Mouse (Mus musculus): ENCODE data around the gene Cnbd2.

Cnbd2 gene

GRCm38 (mm10) chr2:156311841-156312291 lies 233 bp upstream of the Cnbd2 start:
- peak; percentile 74 for DNase-seq

DNA sequence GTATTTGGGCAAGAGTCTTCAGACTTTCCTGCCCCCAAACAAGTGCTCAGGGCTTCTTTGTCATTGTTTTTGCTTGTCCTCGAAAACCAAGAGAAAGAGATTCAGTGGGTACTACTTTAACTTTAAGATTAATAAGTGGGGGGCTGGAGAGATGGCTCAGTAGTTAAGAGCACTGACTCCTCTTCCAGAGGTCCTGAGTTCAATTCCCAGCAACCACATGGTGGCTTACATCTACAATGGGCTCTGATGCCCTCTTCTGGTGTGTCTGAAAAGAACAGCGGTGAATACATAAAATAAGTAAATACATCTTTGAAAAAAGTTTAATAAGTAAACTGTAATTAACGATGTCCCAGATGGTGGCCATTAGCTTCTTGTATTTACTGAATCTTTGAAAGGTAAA lies 1.1 kb downstream of the Cnbd2 start:
- DNase-seq, result no peak

DNA sequence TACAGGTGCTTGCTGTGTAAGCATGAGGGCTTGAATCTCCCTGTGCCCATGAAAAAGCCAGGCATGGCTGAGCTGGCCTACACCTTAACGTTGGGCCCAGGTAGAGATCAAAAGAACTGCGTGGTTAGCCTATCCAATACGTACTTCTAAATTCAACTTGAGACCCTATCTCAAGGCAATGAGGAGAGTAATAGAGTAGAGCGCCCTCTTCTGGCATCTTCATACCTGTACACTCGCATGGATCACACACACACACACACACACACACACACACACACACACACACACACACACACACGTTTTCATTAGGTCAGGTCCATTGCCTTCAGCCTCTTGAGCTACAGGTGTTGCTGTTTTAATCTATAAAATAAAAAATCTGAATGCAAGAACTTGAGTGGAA lies 2.7 kb downstream of the Cnbd2 start:
- no peak for DNase-seq

DNA sequence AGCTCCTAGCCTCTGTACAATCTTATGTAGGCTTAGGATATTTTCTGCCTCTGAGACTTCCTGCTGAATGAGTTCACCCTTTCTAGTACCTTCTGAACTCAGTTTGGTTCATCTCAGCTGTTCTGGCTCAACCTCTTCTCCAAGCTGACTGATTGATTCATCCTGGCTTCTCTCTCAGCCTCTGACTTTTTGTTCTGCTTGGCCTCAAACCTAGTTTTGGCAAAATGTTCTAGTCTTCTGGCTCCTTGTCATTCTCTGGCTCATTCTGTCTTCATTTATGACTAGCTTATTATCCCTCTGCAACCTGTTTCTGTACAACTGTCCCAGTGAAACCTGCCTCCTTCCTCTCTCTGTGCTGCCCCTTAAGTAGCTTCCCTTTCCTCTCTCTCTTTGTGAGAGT lies 6.4 kb downstream of the Cnbd2 start:
- DNase-seq, result no peak

- DNase-seq, result no peak
Measured at GRCm38 (mm10) chr2:156321538-156321937, 9.4 kb downstream of the Cnbd2 start.

- DNase-seq, result peak; percentile 57
Measured at GRCm38 (mm10) chr2:156324116-156324588, 12.1 kb downstream of the Cnbd2 start.

GRCm38 (mm10) chr2:156324681-156325080 lies 12.6 kb downstream of the Cnbd2 start:
- peak; percentile 89 for DNase-seq

- DNase-seq, result no peak
Measured at GRCm38 (mm10) chr2:156330681-156331080, 18.6 kb downstream of the Cnbd2 start.

DNA sequence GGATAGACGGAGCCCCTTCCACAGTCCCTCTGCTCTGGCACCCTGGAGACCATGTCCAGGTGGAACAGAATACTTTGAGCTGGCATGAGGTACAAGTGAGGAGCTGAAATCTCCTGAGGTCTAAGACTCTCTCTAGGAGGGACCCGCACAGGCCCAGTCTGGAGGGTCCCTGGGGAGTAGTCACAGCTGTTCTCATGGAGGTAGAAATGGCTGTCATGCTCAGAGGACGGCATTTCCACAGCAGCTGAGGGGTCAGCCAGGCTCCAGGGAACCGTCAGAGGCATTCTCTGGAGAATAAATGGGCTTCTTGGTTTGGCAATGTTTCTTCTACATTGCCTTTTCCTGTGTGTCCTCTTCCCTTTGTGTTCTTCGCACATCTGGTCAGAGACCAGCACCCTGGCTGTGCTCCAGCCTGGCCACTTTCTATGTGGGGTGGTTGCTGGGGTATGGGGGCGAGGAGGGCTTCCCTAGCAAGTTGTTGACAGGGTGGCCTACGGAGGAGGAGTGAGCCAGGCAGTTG lies 19.4 kb downstream of the Cnbd2 start:
- DNase-seq, result peak; percentile 20

GRCm38 (mm10) chr2:156340078-156340477 lies 28.0 kb downstream of the Cnbd2 start:
- DNase-seq, result no peak

- peak; percentile 64 for DNase-seq
Measured at GRCm38 (mm10) chr2:156344775-156345532, 32.9 kb downstream of the Cnbd2 start.

DNA sequence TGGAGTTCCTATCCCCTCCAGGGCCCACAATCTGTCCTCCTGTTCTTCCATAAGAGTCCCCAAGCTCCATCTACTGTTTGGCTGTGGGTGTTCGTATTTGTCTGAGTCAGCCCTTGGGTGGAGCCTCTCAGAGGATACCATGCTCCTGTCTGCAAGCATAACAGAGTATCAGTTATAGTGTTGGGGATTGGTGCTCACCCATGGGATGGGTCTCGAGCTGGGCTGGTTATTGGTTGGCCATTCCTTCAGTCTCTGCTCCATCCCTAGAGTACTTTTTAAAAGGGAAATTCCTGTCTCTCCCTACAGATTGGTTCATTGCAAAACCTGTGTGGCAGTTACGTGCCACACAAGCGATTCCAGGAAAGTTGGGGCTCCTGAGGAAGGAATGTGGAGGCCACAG lies 36.7 kb downstream of the Cnbd2 start:
- no peak for DNase-seq

DNA sequence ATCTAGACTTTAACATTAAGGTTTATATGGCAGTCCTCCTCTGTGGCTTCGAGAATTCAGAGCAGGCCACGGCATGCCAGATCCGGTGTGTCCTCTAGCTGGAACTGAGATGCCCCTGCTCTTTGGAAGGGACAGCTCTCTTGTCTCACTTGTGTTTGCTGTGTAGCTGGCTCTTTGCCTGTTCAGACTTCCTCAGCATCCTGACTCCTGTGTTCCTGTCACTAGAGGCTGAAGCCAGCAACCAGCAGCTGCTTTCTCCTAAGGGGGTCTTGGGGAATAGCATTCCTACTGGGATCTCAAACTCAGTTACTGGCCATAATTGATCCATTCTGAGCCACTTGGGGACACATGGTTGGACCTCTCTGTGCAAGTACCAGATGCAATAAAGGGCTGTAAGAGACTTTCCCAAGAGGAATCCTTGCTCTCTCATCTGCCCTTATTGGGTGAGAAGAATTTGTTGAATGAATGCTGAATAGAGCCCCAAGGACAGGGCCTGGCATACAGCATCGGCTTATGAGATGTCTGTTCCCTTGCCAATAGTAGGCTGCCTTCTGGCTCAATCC lies 37.3 kb downstream of the Cnbd2 start:
- no peak for DNase-seq

GRCm38 (mm10) chr2:156351243-156351642 lies 39.1 kb downstream of the Cnbd2 start:
- no peak for DNase-seq

DNA sequence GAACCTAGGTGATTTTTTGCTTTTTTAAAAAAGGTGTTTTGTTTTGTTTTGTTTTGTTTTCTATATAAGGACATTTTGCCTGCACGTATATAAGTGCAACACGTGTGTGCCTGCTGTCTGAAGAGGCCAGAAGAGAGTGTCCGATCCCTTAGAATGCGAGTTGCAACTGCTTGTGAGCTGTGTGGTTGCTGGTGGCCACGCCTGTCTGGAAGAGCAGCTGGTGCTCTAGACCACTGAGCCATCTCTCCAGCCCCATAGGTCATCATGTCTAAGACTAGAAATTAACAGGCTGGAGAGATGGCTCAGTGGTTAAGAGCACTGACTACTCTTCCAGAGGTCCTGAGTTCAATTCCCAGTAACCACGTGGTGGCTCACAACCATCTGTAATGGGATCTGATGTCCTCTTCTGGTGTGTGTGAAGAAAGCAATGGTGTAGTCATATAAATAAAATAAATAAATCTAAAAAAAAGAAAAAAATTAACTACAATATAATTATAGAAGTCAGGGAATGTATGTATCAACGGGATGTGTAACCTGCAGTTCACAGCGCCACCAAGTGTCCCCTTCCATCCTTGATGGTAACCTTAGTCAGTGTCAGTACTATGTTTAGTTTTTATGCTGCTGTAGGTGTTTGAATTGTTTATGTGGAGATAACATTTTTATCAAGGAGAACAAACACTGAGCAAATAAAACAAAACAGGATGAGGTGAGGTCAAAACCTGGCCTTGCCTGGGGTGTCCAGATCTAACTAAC lies 40.5 kb downstream of the Cnbd2 start:
- no peak for DNase-seq

DNA sequence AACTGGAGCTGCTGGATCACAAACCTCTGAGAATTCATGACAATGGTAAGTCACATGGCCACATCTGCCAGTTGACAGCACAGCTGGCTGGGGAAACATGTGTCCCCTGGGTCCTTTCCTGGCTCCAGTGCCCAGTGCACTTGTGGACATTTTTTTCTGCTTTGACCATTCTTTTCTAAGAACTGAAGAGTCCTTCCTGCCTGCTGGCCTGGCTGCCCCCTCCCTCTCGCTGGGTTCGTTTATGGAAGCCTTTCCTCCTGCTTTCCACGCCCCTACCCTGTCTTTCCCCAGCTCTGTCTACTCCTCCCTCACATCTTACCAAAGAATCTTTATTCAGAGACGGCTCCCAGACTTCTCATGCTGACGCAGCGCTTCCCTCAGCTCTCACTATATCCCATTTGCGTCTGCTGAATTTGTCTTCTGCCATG lies 41.2 kb downstream of the Cnbd2 start:
- DNase-seq, result peak; percentile 70

DNA sequence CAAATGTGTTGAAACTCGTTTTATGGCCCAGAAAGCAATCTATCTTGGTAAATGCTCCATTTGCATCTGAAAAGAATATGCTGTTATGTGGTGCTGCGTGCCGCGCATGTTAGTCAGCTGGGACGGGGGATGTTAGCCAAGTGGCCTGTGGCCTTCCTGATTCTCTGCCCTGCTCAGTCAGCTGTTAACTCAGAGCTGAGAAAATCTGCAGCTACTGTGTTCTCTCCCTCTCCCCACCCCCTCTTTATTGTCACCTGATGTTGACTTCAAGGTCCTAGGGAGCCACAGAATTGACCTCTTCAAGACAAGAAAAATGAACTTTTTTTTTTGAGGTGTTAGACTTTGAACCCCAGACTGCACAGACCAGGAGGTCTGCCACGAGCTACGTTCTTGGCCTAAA lies 43.9 kb downstream of the Cnbd2 start:
- peak; percentile 36 for DNase-seq

GRCm38 (mm10) chr2:156368465-156368864 lies 56.4 kb downstream of the Cnbd2 start:
- no peak for DNase-seq

- no peak for DNase-seq
Measured at GRCm38 (mm10) chr2:156370896-156371295, 58.8 kb downstream of the Cnbd2 start.

DNA sequence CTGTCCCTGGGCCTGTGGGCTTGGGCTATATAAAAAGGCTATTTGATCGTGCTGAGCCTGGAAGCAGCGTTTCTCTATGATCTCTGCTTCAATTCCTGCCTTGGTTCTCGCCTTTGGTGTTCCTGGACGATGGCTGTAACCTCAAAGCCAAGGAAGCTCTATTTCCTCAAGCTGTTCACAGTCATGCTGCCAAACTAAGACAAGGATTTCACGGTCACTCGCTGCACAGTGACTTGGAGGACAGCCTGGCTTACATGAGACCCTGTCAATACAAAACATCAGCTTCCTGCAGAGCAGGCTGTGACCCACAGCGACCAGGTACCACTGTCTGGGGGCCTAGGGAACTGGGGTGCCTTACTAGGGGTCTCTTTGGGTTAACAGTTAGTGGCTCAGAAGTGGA lies 64.9 kb downstream of the Cnbd2 start:
- no peak for DNase-seq

DNA sequence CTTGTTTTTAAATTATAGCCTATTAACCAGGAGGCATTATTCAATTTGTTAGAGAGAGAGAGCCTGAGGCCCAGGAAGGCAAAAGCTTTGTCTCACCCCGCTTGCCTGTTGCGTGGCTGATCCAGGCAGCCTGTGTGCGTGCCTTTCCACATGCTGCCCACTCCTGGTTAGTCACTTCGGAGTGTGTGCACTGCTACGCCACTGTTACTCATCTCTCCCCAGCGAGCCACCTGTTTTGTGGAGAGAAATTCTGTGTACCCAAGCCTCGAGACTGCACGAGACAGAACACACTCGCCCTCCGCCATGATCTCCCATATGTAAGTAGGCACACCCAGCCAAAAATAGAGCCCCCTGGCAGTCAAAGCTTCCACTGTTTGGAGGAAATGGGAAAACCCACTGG lies 67.8 kb downstream of the Cnbd2 start:
- no peak for DNase-seq

DNA sequence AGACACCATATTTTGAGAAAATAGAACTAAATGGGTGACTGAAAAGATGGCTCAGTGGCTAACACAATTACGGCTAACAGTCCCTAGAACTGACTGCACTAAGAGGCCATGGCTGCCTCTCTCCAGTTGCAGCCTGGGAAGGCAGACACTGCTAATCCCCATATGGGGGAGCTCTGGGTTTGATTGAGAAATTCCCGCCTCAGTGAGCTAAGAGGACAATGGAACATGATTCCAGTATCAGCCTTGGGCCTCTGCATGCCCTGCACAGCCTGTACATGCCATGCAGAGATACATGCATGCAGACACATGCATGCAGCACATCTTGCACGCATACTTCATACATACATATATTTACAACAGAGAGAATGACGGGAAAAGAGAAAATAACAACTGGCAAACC lies 69.3 kb downstream of the Cnbd2 start:
- no peak for DNase-seq

- DNase-seq, result peak; percentile 84
Measured at GRCm38 (mm10) chr2:156392461-156393154, 80.5 kb downstream of the Cnbd2 start.

Data from lung, postnatal 10 days (tissue).